Mouse (Mus musculus) liver, embryonic 14.5 days (tissue): ENCODE measurements at regions not wholly inside any gene's neighbourhood (a gene's known extent, or its start where the extent isn't known, plus 50 kb on each side); places are given as distances from the start of the nearest gene placed in this dataset.

ENCODE experiments used
- ATAC-seq: fragments of 200-750 bp; cut with Nextera tagmentation; 2 replicates; pipeline ENCODE4 v1.8.0; 2017; ENCODE audit warnings: moderate number of reproducible peaks, mild to moderate bottlenecking, moderate library complexity; ENCODE audit not compliant: insufficient read depth
- DNase-seq, 3 experiments: peaks; one replicate each; pipeline ENCODE4 v3.0.0-alpha.2; 2012 to 2013; ENCODE audit warnings: low read depth in 3 of 3, low spot score in 3 of 3
- H3K27ac ChIP-seq: fragments of 300-500 bp; sonication (generic); 2 replicates; pipeline ENCODE4 v1.5.1; 2014; ENCODE audit warnings: moderate library complexity, mild to moderate bottlenecking, control low read depth, inconsistent platforms
- H3K27me3 ChIP-seq: fragments of 300-500 bp; sonication (generic); 2 replicates; pipeline ENCODE4 v1.6.1; 2014; ENCODE audit warnings: mild to moderate bottlenecking, low read length, moderate library complexity; ENCODE audit not compliant: control insufficient read depth, insufficient read depth
- H3K36me3 ChIP-seq: fragments of 300-500 bp; sonication (generic); replicated peaks from 2 replicates; pipeline ENCODE4 v1.6.1; 2014; ENCODE audit warnings: low read depth; ENCODE audit not compliant: control insufficient read depth, insufficient read depth
- H3K4me1 ChIP-seq, 2 experiments: fragments of 200-500 bp in 1 of 2; fragments of 300-500 bp in 1 of 2; sonication (generic) in 1 of 2; replicated peaks; 2 replicates each; pipeline ENCODE4 v1.6.1; 2012 to 2014; ENCODE audit warnings: antibody characterized with exemption in 1 of 2, inconsistent platforms in 1 of 2, low read length in 1 of 2; ENCODE audit not compliant: control insufficient read depth in 2 of 2, insufficient read depth in 2 of 2
- H3K4me2 ChIP-seq: fragments of 300-500 bp; sonication (generic); 2 replicates; pipeline ENCODE4 v1.6.1; 2014; ENCODE audit warnings: low read depth, mild to moderate bottlenecking, control low read depth, moderate library complexity
- H3K4me3 ChIP-seq, 2 experiments: fragments of 200-500 bp in 1 of 2; fragments of 300-500 bp in 1 of 2; sonication (generic) in 1 of 2; 2 replicates each; pipeline ENCODE4 v1.5.1; 2012 to 2014; ENCODE audit warnings: low read depth in 2 of 2, low read length in 2 of 2, mild to moderate bottlenecking in 2 of 2, control low read depth in 1 of 2, inconsistent platforms in 1 of 2, moderate library complexity in 1 of 2; ENCODE audit not compliant: insufficient read depth in 1 of 2
- H3K9ac ChIP-seq: fragments of 300-500 bp; sonication (generic); replicated peaks from 2 replicates; pipeline ENCODE4 v1.6.1; 2014; ENCODE audit warnings: mild to moderate bottlenecking, control low read depth, moderate library complexity
- H3K9me3 ChIP-seq: fragments of 300-500 bp; sonication (generic); 2 replicates; pipeline ENCODE4 v1.6.1; 2016; ENCODE audit warnings: low read length, mixed read lengths; ENCODE audit not compliant: control insufficient read depth
- CTCF ChIP-seq: IDR thresholded peaks from 2 replicates; pipeline ENCODE4 v1.5.1; 2016; ENCODE audit warnings: antibody characterized with exemption, low read depth, control low read depth
- EP300 ChIP-seq: IDR thresholded peaks from 2 replicates; pipeline ENCODE4 v1.6.1; 2016; ENCODE audit warnings: antibody characterized with exemption, low read depth
- WGBS: fragments of 180-500 bp; shearing (Covaris S2); extraction: QIAGEN DNeasy Blood & Tissue Kit; methylation state at CpG from one replicate; pipeline ENCODE4 v1.1.7; 2014; ENCODE audit not compliant: insufficient replicate concordance; 5-methylcytosine and 5-hydroxymethylcytosine counted together

- H3K27ac ChIP-seq, result no peak overlapping the region
- TF ChIP-seq EP300, result no peak
- no peak for TF ChIP-seq CTCF
These were observed 358.1 kb upstream of the Plxna2 start for GRCm38 (mm10) chr1:194259957-194260356.

DNA sequence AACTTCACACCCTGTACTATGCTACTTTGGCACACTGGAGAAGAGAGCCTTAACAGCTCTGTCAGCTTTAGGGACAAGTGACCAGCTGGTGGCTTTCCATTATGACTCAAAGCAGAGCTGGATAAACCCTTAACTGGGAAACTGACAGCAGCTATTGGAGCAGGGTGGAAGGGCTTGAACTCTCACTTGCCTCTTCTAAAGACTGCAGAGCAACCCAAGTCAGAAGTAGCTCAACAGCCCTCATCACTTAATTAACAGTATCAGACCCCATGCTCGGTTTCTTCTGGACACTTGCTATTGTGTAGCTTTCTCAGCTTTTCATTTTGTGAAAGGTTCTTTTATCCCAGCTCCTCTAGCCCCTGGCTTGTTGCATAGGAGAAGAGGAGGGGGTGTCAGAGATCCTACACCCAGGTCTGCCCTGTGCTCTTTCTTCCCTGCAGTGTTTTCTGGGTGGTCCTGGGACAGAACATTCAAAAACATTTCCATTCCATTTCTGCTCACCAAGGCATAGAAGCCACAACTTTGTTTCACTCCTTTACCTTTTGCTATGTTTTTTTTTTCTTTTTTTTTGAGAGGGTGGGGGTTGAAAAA is 373.1 kb upstream of the Plxna2 start:
- no peaks in the 10 kb centered on the region for H3K36me3 ChIP-seq
- no peak overlapping the region for H3K4me2 ChIP-seq
- DNase-seq, result no peak
- H3K9me3 ChIP-seq, result no peaks in the 10 kb centered on the region
- no peaks in the 10 kb centered on the region for H3K4me1 ChIP-seq
- no peaks in the 10 kb centered on the region for H3K27me3 ChIP-seq
- 18% methylated on average over 1 of the region's 1 CpGs for WGBS
- no peak for TF ChIP-seq EP300
- no peak for TF ChIP-seq CTCF
- H3K27ac ChIP-seq, result no peak overlapping the region
- ATAC-seq, result no peak
- H3K9ac ChIP-seq, result no peak overlapping the region
- no peak overlapping the region for H3K4me3 ChIP-seq

More at GRCm38 (mm10) chr1:194259957-194260356, 358.1 kb upstream of the Plxna2 start:
- ATAC-seq, result no peak
- Histone ChIP-seq H3K9me3 (no peaks in the 10 kb centered on the region), H3K4me3 (no peak overlapping the region), H3K4me1 (no peaks in the 10 kb centered on the region), H3K27me3 (no peaks in the 10 kb centered on the region), H3K36me3 (no peaks in the 10 kb centered on the region), H3K4me2 (no peak overlapping the region), H3K9ac (no peak overlapping the region)
- 45% methylated on average over 3 of the region's 3 CpGs for WGBS
- DNase-seq, result no peak

- DNase-seq, result no peak
- Histone ChIP-seq H3K27me3 (no peaks in the 10 kb centered on the region), H3K4me1 (no peaks in the 10 kb centered on the region), H3K9ac (no peak overlapping the region), H3K4me3 (no peak overlapping the region), H3K27ac (no peak overlapping the region), H3K36me3 (no peaks in the 10 kb centered on the region), H3K4me2 (no peak overlapping the region), H3K9me3 (no peaks in the 10 kb centered on the region)
- no peak for TF ChIP-seq CTCF
- no peak for TF ChIP-seq EP300
- ATAC-seq, result no peak
These were observed 376.9 kb upstream of the Plxna2 start for GRCm38 (mm10) chr1:194241111-194241510.

GRCm38 (mm10) chr1:194231206-194231605 is 386.8 kb upstream of the Plxna2 start:
- H3K27ac ChIP-seq, result no peak overlapping the region
- no peak for TF ChIP-seq CTCF
- ATAC-seq, result no peak

DNA sequence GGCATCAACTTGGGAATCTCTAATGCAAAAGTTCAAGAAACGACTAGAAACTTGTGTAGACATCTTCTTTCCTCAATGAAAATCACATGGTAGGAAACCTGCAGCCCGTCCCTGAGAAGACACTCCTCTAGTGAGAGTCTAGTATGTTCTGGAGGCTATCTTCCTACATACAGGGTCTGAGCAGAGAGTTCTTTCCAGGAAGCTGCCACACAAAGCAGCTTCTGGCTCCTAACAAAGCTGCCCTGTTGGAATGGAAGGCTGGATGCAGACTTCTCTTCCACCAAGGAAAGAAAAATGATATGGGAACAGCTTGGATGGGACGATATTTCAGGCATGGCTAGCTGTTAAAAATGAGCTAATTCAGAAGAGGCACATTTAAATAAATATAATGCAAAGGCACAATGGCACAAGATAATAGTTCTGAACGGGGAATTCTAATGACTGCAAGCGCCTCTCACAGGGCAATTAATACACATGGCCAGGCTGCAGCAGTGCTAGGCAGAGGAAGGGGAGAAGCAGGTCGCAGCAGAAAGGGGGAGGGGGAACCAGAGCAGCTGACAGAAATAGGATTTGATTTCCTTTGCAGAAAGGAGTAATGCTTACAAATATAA is 391.4 kb upstream of the Plxna2 start:
- DNase-seq (no peak), ATAC-seq (no peak)
- TF ChIP-seq EP300, result no peak
- no peak for TF ChIP-seq CTCF
- H3K4me3 ChIP-seq, result no peak overlapping the region
- WGBS, result 28% methylated on average over 6 of the region's 6 CpGs
- H3K36me3 ChIP-seq, result no peaks in the 10 kb centered on the region
- no peak overlapping the region for H3K27ac ChIP-seq
- H3K4me2 ChIP-seq, result no peak overlapping the region
- no peaks in the 10 kb centered on the region for H3K9me3 ChIP-seq
- no peaks in the 10 kb centered on the region for H3K4me1 ChIP-seq
- no peak overlapping the region for H3K9ac ChIP-seq
- H3K27me3 ChIP-seq, result no peaks in the 10 kb centered on the region

More at GRCm38 (mm10) chr1:194231206-194231605, 386.8 kb upstream of the Plxna2 start:
- 54% methylated on average over 4 of the region's 4 CpGs for WGBS
- H3K9me3 ChIP-seq, result no peaks in the 10 kb centered on the region
- H3K4me1 ChIP-seq, result no peaks in the 10 kb centered on the region
- no peak overlapping the region for H3K4me3 ChIP-seq
- no peak for DNase-seq
- no peak overlapping the region for H3K9ac ChIP-seq
- H3K36me3 ChIP-seq, result no peaks in the 10 kb centered on the region
- H3K27me3 ChIP-seq, result no peaks in the 10 kb centered on the region
- H3K4me2 ChIP-seq, result no peak overlapping the region
